Mouse (Mus musculus) forebrain, embryonic 10.5 days (tissue): ENCODE data around the gene Tmem9. TPM values are rescaled to one million over a fixed set of nuclear protein-coding genes. Genes with fewer than 3 reads are reported as not detected.
A peak's percentile ranks its signal among the peaks of the same experiment; 100 is the strongest.

ENCODE experiments used
- DNase-seq: peaks from one replicate; pipeline ENCODE4 v3.0.0-alpha.2; 2017; ENCODE audit warnings: low spot score; ENCODE audit errors: extremely low spot score
- H3K27ac ChIP-seq: fragments of 300-500 bp; sonication (generic); 2 replicates; pipeline ENCODE4 v1.5.1; 2016; ENCODE audit warnings: mild to moderate bottlenecking
- H3K27me3 ChIP-seq: fragments of 300-500 bp; sonication (generic); 2 replicates; pipeline ENCODE4 v1.6.1; 2016; ENCODE audit warnings: mild to moderate bottlenecking; ENCODE audit not compliant: poor library complexity, severe bottlenecking
- H3K36me3 ChIP-seq: fragments of 300-500 bp; sonication (generic); replicated peaks from 2 replicates; pipeline ENCODE4 v1.6.1; 2016; ENCODE audit warnings: mild to moderate bottlenecking, moderate library complexity
- H3K4me1 ChIP-seq: fragments of 300-500 bp; sonication (generic); 2 replicates; pipeline ENCODE4 v1.6.1; 2016
- H3K4me3 ChIP-seq: fragments of 300-500 bp; sonication (generic); 2 replicates; pipeline ENCODE4 v1.5.1; 2016; ENCODE audit warnings: mild to moderate bottlenecking, moderate library complexity
- H3K9me3 ChIP-seq: fragments of 300-500 bp; sonication (generic); 2 replicates; pipeline ENCODE4 v1.6.1; 2016; ENCODE audit warnings: mild to moderate bottlenecking, moderate library complexity
- WGBS: fragments of 180-500 bp; shearing (Covaris S2); methylation state at CpG from one replicate; pipeline ENCODE4 v1.1.7; 2016; 5-methylcytosine and 5-hydroxymethylcytosine counted together
- polyA plus RNA-seq: library from polyadenylated mRNA; unstranded; fragments of >200 nt; fragmentation: Nextera tagmentation; extraction: Ambion mirVana; gene quantifications from 2 replicates; pipeline ENCODE4 v1.2.1, GENCODE M21; 2016

The Tmem9 gene
- polyA plus RNA-seq, 1 experiment from 2014 or later, result 135 TPM

DNA sequence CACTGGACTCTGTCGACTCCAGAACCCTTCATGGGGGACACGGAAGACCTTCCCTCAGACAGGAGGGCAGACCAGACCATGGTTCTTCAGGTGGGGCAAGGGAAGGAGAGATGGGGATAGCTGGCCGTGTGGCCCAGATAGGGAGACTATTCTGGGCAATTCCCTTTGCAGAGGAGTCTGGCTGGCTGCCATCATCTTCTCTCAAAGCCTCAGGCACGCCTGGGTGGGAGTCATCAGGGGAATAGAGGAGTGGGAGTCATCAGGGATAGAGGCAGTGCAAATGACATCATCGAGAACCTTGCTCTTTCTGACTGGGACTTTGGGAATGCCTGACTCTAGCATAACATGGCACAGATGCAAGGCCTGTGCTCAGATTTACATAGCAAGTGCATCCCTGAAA, 56.0 kb downstream of the Tmem9 start:
- H3K36me3 ChIP-seq, result no peaks in the 10 kb centered on the region
- no peak overlapping the region for H3K4me3 ChIP-seq
- H3K27me3 ChIP-seq, result no peaks in the 10 kb centered on the region
- H3K9me3 ChIP-seq, result no peaks in the 10 kb centered on the region
- peaks cover 11% of the 10 kb centered on the region for H3K4me1 ChIP-seq
- no peak for DNase-seq
- H3K27ac ChIP-seq, result no peak overlapping the region
- WGBS, result 80% methylated on average over 5 of the region's 5 CpGs

DNA sequence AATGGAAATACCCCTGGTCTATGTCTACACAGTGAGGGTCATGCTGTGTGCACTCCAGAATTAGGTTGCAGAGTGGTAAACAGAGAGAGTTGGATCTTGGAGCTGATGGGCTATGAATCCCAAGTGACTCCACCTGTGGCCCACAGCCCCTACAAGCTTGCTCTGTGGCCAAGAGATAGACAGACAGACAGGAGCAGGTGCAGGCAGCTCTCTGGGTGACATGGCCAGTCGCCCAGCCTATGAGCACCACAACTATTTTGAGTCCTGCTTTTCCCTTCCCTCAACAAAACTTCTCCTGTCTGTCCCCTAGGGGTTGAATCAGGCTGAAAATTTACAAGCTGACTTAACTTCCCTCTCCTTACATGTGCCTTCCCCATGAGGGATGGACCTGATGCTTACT, 58.7 kb downstream of the Tmem9 start:
- H3K9me3 ChIP-seq, result no peaks in the 10 kb centered on the region
- no peak overlapping the region for H3K4me3 ChIP-seq
- H3K4me1 ChIP-seq, result peaks cover 3% of the 10 kb centered on the region
- H3K27ac ChIP-seq, result no peak overlapping the region
- H3K36me3 ChIP-seq, result no peaks in the 10 kb centered on the region
- 54% methylated on average over 1 of the region's 1 CpGs for WGBS
- no peak for DNase-seq
- H3K27me3 ChIP-seq, result no peaks in the 10 kb centered on the region

DNA sequence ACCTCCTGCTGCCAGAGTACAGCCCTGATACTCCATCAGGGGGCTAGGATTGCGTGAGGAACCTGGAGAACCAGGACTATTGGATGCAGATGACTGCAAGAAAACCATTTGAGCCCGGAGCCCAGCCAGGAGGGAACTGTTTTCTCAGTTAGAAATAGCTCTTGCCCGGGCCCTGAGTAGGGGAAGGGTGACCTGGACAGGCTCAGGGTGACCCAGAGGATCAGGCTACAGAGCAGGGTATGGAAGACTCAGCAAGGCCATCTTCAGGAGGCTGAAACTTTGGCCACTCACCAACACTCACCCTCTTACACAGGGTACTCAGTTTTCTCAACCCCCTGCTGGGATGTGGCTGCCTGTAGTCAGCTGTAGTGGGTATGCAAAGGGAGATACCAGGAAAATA, 59.6 kb downstream of the Tmem9 start:
- DNase-seq, result no peak
- H3K9me3 ChIP-seq, result no peaks in the 10 kb centered on the region
- 70% methylated on average over 3 of the region's 3 CpGs for WGBS
- H3K27ac ChIP-seq, result no peak overlapping the region
- H3K4me3 ChIP-seq, result no peak overlapping the region
- no peaks in the 10 kb centered on the region; the same call in 1 of the 2 replicates for H3K4me1 ChIP-seq
- H3K36me3 ChIP-seq, result no peaks in the 10 kb centered on the region
- no peaks in the 10 kb centered on the region for H3K27me3 ChIP-seq

DNA sequence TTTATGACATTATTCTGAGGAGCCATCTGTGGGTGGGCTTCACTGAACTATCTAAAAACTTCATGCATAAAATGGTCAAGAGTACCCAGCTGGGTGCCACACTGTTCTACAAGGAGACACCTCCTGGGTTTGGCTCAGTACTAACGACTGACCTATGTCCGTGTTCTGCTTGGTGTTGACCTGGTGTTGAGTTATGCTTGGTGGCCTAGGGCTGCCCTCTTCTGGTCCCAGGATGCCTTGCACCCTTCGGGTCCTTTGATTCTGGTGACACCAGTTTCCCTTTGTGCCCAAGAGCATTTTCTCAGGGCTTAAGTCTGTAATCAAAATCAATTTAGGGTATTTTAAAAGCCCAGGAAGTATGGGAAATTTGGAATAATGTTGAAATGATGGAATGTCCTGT, 68.1 kb downstream of the Tmem9 start:
- WGBS, result 16% methylated on average over 3 of the region's 3 CpGs
- DNase-seq, result peak; percentile 20
- Histone ChIP-seq H3K36me3 (no peaks in the 10 kb centered on the region), H3K27ac (no peak overlapping the region), H3K4me1 (no peaks in the 10 kb centered on the region), H3K27me3 (0 out of 2 replicates have a peak, but pooled peaks cover 5% of the 10 kb centered on the region), H3K9me3 (no peaks in the 10 kb centered on the region), H3K4me3 (no peak overlapping the region)

DNA sequence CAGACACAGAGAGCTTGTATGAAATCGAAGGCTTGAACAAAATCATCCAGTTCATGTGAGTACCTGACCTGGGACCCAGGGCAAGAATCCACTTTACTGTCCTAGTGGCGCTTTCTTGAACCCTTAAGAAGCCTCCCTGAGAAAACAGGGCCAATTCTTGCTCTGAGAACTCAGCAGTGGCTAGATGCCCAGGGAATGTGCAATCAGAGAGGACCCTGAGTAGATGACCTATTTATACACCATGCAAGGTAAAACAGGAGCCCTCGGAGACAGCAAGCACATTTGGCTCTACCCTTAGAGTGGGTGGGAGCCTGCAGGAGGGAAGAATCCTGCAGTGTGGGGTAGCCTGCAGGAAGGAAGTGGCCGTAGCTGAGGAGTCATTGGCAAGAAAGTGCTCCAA, 69.7 kb downstream of the Tmem9 start:
- no peak overlapping the region for H3K27ac ChIP-seq
- H3K27me3 ChIP-seq, result 0 out of 2 replicates have a peak, but pooled peaks cover 5% of the 10 kb centered on the region
- H3K4me1 ChIP-seq, result no peaks in the 10 kb centered on the region
- no peak overlapping the region for H3K4me3 ChIP-seq
- no peak for DNase-seq
- WGBS, result 76% methylated on average over 4 of the region's 4 CpGs
- H3K36me3 ChIP-seq, result no peaks in the 10 kb centered on the region
- peaks cover 6% of the 10 kb centered on the region; the same call in 1 of the 2 replicates for H3K9me3 ChIP-seq

DNA sequence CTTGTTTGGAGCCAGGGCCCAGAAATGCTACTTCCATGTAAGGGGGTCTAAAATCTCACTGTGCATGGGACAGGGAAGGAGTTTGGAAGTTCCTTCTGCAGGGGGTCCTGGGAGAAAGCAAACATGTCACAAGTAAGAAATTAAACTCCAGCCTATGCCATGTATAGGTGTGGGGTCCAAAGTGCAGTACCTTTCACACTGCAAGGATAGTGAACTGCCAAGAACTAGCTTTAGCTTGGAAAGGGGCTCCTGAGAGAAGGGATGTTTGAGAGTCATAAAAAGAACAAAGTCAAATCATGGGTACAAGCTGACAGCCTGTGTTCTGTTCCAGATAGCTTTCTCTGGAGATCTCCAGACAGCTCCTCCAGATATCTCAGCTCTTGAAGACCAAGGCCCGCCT, 73.2 kb downstream of the Tmem9 start:
- no peak overlapping the region for H3K4me3 ChIP-seq
- 0 out of 2 replicates have a peak, but pooled peaks cover 5% of the 10 kb centered on the region for H3K27me3 ChIP-seq
- H3K27ac ChIP-seq, result no peak overlapping the region
- DNase-seq, result no peak
- 81% methylated on average over 1 of the region's 1 CpGs for WGBS
- H3K4me1 ChIP-seq, result no peaks in the 10 kb centered on the region
- no peaks in the 10 kb centered on the region for H3K36me3 ChIP-seq
- H3K9me3 ChIP-seq, result peaks cover 6% of the 10 kb centered on the region; the same call in 1 of the 2 replicates

Other genes starting within 250 kb of the Tmem9 start
- 20.2 and 21.4 TPM in 2 replicates for gene Phlda3, start 242.0 kb upstream of the Tmem9 start, polyA plus RNA-seq
- 0.55 and 1.3 TPM in 2 replicates for gene Tnni1, start 228.7 kb upstream of the Tmem9 start, polyA plus RNA-seq
- 3.1 and 3.7 TPM in 2 replicates for gene Lad1, start 189.6 kb upstream of the Tmem9 start, polyA plus RNA-seq
- 0.45 TPM in 1 of 2 replicates, not detected in the other for gene Tnnt2, start 171.8 kb upstream of the Tmem9 start, polyA plus RNA-seq
- gene Pkp1, start 88.9 kb upstream of the Tmem9 start, polyA plus RNA-seq, result 0.07 TPM in 1 of 2 replicates, not detected in the other
- gene Igfn1, start 1.8 kb upstream of the Tmem9 start, polyA plus RNA-seq, result not detected in 2 replicates
- gene Ascl5, start 42.7 kb downstream of the Tmem9 start, polyA plus RNA-seq, result not detected in 2 replicates
- 0.20 TPM in 1 of 2 replicates, not detected in the other for gene Cacna1s, start 44.6 kb downstream of the Tmem9 start, polyA plus RNA-seq
- gene Kif21b, start 123.2 kb downstream of the Tmem9 start, polyA plus RNA-seq, result 5.8 and 8.8 TPM in 2 replicates
- 0.27 and 0.28 TPM in 2 replicates for gene Mroh3, start 204.7 kb downstream of the Tmem9 start, polyA plus RNA-seq
- 21.2 and 23.2 TPM in 2 replicates for gene Inava, start 226.1 kb downstream of the Tmem9 start, polyA plus RNA-seq